Mouse (Mus musculus) bone marrow, adult 2 months (tissue): Measurements from ENCODE around the gene Cdc14b. TPM values are rescaled to one million over a fixed set of nuclear protein-coding genes. Genes with fewer than 3 reads are reported as not detected.

ENCODE experiments used
- H3K27ac ChIP-seq: fragments of 200-500 bp; 2 replicates; pipeline ENCODE4 v1.5.1; 2012; ENCODE audit warnings: low read depth, mild to moderate bottlenecking, control low read depth, inconsistent platforms, low read length; ENCODE audit not compliant: control insufficient read depth, poor library complexity, insufficient read depth
- H3K4me1 ChIP-seq: fragments of 200-500 bp; 2 replicates; pipeline ENCODE4 v1.6.1; 2011; ENCODE audit warnings: low read length; ENCODE audit not compliant: control insufficient read depth, insufficient read depth
- H3K4me3 ChIP-seq: fragments of 200-500 bp; replicated peaks from 2 replicates; pipeline ENCODE3; 2011; ENCODE audit warnings: mild to moderate bottlenecking, low read depth, low read length, control low read depth; ENCODE audit not compliant: control insufficient read depth
- CTCF ChIP-seq: fragments of 200-500 bp; IDR thresholded peaks from 2 replicates; pipeline ENCODE4 v1.5.1; 2011; ENCODE audit warnings: low read length, control low read depth; ENCODE audit not compliant: control insufficient read depth, insufficient read depth
- POLR2A ChIP-seq: fragments of 200-500 bp; IDR thresholded peaks from 2 replicates; pipeline ENCODE4 v1.6.1; 2011; ENCODE audit warnings: low read depth, mild to moderate bottlenecking, control low read depth, low read length, borderline replicate concordance; ENCODE audit not compliant: control insufficient read depth
- WGBS: fragments of 180-500 bp; shearing (Covaris S2); methylation state at CpG from one replicate; pipeline ENCODE4 v1.1.7; 2018; 5-methylcytosine and 5-hydroxymethylcytosine counted together
- polyA plus RNA-seq: library from polyadenylated mRNA; stranded (reverse); fragments of >200 nt; gene quantifications from 2 replicates; pipeline ENCODE4 v1.2.4, GENCODE M21; 2011; ENCODE audit warnings: low replicate concordance; ENCODE audit not compliant: missing spikeins, insufficient read depth, insufficient read length

Cdc14b gene
- polyA plus RNA-seq, 1 experiment = 0.42 TPM

DNA sequence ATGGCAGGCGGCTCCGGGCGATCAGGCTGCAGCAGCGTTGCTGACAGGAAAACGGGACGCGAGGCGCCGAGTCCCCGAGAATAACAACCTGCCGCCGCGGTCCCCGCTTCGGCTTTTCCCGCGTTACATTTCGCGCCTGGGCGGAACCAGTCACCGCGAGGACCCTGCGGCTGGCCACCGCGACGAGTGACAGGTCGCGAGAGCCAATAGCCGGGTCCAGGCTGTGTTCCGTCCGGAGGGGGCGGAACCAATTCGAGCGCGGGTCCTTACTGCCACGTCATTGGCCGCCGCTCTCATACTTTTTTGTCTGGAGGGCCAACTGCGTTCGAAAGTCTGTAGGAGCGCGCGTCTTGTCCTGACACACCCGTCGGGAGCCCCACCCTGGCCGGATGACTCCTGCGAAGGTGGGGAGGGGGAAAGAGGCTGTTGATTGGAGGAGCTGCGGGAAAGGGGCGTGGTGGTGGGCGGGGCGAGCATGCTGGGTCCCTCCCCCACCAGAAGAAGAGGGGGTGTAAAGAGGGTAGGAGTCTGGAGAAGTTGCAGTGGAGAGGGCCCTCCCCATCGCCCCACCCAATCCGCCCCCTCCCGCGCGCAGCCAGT lies 121.9 kb downstream of the Cdc14b start, which contains the start of gene Zfp367:
Gene Zfp367, minus strand, starts transcription at position 120 of the 600 bp plus-strand sequence.
- Histone ChIP-seq H3K27ac (peak within 1 kb of the TSS; percentile 96), H3K4me3 (peak within 1 kb of the TSS; percentile 89), H3K4me1 (peaks cover 2% of the 10 kb centered on the region)
- TF ChIP-seq CTCF = no peak
- TF ChIP-seq POLR2A = peak; percentile 60; the same call in 1 of the 2 replicates
- under 1% methylated on average over 53 of the region's 56 CpGs for WGBS

GRCm38 (mm10) chr13:64152671-64153082 lies 122.4 kb downstream of the Cdc14b start:
- H3K27ac ChIP-seq = peak overlapping the region; percentile 96
- peaks cover 2% of the 10 kb centered on the region for H3K4me1 ChIP-seq
- WGBS = under 1% methylated on average over 61 of the region's 61 CpGs
- TF ChIP-seq POLR2A (no peak), CTCF (no peak)
- H3K4me3 ChIP-seq = peak overlapping the region; percentile 89

DNA sequence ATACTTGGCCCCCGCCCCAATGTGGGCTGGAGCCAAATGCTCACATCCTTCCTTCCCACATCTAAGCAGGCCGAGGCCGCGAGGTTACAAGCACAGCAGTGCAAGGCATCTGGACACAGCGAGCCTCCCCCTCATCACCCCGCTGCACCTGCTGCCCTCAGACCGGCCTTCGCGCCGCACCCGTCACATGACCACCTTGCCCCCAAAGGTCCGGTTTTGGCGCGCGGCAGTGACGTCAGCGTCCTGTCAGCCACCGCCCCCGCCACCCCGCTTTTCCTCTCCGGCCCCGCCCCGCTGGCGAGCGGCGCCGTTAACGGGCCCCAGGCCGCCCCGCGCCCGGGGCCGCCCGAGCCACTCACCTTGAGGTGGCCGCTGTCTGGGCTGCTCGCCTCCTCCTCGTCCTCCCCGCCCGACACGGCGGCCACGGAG lies 122.8 kb downstream of the Cdc14b start:
- H3K4me3 ChIP-seq = peak overlapping the region; percentile 89
- under 1% methylated on average over 42 of the region's 42 CpGs for WGBS
- H3K27ac ChIP-seq = peak overlapping the region; percentile 96
- H3K4me1 ChIP-seq = peaks cover 2% of the 10 kb centered on the region
- no peak for TF ChIP-seq CTCF
- TF ChIP-seq POLR2A = peak; percentile 60; the same call in 1 of the 2 replicates

GRCm38 (mm10) chr13:64150121-64150520 lies 125.0 kb downstream of the Cdc14b start:
- peaks cover 2% of the 10 kb centered on the region for H3K4me1 ChIP-seq
- H3K27ac ChIP-seq = no peak overlapping the region
- no peak for TF ChIP-seq POLR2A
- no peak for TF ChIP-seq CTCF
- H3K4me3 ChIP-seq = peak overlapping the region; percentile 36
- WGBS = 59% methylated on average over 5 of the region's 5 CpGs

Other genes with a start within 250 kb of the Cdc14b start
- gene Hsd17b3, start 186.1 kb downstream of the Cdc14b start, polyA plus RNA-seq = not detected in 2 replicates
- gene Slc35d2, start 145.9 kb downstream of the Cdc14b start, polyA plus RNA-seq = 3.1 and 11.7 TPM in 2 replicates
- gene Zfp367, start 122.1 kb downstream of the Cdc14b start, polyA plus RNA-seq = 19.3 and 24.3 TPM in 2 replicates
- gene Habp4, start 113.5 kb downstream of the Cdc14b start, polyA plus RNA-seq = 5.4 and 7.1 TPM in 2 replicates
- 6.7 and 11.1 TPM in 2 replicates for gene Aaed1, start 37.4 kb upstream of the Cdc14b start, polyA plus RNA-seq
- 30.2 and 98.7 TPM in 2 replicates for gene Ctsl, start 95.6 kb upstream of the Cdc14b start, polyA plus RNA-seq
- gene Cdk20, start 157.0 kb upstream of the Cdc14b start, polyA plus RNA-seq = 3.8 and 8.4 TPM in 2 replicates
- gene Fam240b, start 222.5 kb upstream of the Cdc14b start, polyA plus RNA-seq = not detected in 2 replicates